Mouse (Mus musculus): ENCODE measurements around the gene Phka1. TPM values are rescaled to one million over a fixed set of nuclear protein-coding genes. Genes with fewer than 3 reads are reported as not detected.

The Phka1 gene
- total RNA-seq, 2 experiments from 2014 or later: 14.3 to 17.2 TPM

DNA sequence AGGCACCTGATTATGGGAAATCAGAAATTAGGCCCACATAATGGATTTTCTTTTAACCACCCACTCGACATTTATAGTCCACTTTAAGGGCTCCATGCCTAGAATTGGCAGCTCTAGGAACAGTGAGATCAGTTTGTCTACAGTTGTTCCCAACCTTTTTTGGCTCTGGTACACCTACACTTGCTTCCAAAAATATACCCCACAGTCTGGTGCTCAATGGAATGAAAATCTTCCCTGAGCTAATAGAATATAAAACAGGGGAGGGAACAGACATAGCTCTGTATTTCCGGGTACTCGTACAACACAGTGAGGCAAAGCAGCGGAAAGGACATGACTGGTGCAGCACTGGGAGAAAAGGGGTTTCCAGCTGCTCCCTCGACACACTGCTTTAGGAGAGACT lies 168.5 kb downstream of the Phka1 start:
- no peak for DNase-seq

Other genes starting within 250 kb of the Phka1 start
- 10 to 100 TPM in 1 of 2 experiments, 1 to 10 TPM in 1; 8.1 to 10.7 TPM for gene Hdac8, start 138.9 kb downstream of the Phka1 start, total RNA-seq (2021)
- 1 to 10 TPM in 1 of 2 experiments, not detected in 1; 1.2 TPM for gene Gm3880, start 42.7 kb upstream of the Phka1 start, total RNA-seq (2021)
- not detected for gene Gm9112, start 63.4 kb upstream of the Phka1 start, total RNA-seq (2021)
- gene Dmrtc1b, start 63.6 kb upstream of the Phka1 start, total RNA-seq (2021): not detected
- gene Dmrtc1c1, start 158.7 kb upstream of the Phka1 start, total RNA-seq (2021): not detected
- not detected for gene Dmrtc1c2, start 210.4 kb upstream of the Phka1 start, total RNA-seq (2021)
- gene 1700031F05Rik, start 223.7 kb upstream of the Phka1 start, total RNA-seq (2021): not detected

All from adrenal gland, postnatal 36 days (tissue).